Mouse (Mus musculus): ENCODE results near the gene Cdh4. TPM values are rescaled to one million over a fixed set of nuclear protein-coding genes. Genes with fewer than 3 reads are reported as not detected.

The Cdh4 gene
- polyA plus RNA-seq, 1 experiment from 2014 or later, result 1.1 TPM

- H3K4me1 ChIP-seq (replicated peaks), result peaks cover 12% of the 10 kb centered on the region
- no peak overlapping the region for H3K9ac ChIP-seq
- no peaks in the 10 kb centered on the region for H3K27me3 ChIP-seq (replicated peaks)
- no peak overlapping the region for H3K4me3 ChIP-seq
- H3K27ac ChIP-seq (ENCODE audit: poor library complexity, severe bottlenecking), result no peak overlapping the region
- no peaks in the 10 kb centered on the region for H3K9me3 ChIP-seq (replicated peaks)
- H3K36me3 ChIP-seq, result no peaks in the 10 kb centered on the region
- ATAC-seq (ENCODE audit: insufficient number of reproducible peaks, low FRiP score), result no peak
- 83% methylated on average over 18 of the region's 18 CpGs for WGBS
- no peak overlapping the region for H3K4me2 ChIP-seq
Observed at GRCm38 (mm10) chr2:179787256-179787655, 345.0 kb downstream of the Cdh4 start.

- Histone ChIP-seq H3K9me3 (replicated peaks) (no peaks in the 10 kb centered on the region), H3K27me3 (replicated peaks) (no peaks in the 10 kb centered on the region), H3K27ac (ENCODE audit: poor library complexity, severe bottlenecking) (no peak overlapping the region), H3K4me2 (no peak overlapping the region), H3K4me1 (replicated peaks) (peaks cover 17% of the 10 kb centered on the region), H3K36me3 (no peaks in the 10 kb centered on the region), H3K9ac (no peak overlapping the region), H3K4me3 (no peak overlapping the region)
- no peak for ATAC-seq (ENCODE audit: insufficient number of reproducible peaks, low FRiP score)
- WGBS, result 57% methylated on average over 5 of the region's 5 CpGs
Observed at GRCm38 (mm10) chr2:179787797-179788196, 345.6 kb downstream of the Cdh4 start.

GRCm38 (mm10) chr2:179790684-179791083, 348.5 kb downstream of the Cdh4 start:
- H3K27ac ChIP-seq (ENCODE audit: poor library complexity, severe bottlenecking), result no peak overlapping the region
- H3K4me1 ChIP-seq (replicated peaks), result peaks cover 23% of the 10 kb centered on the region
- H3K9ac ChIP-seq, result no peak overlapping the region
- 70% methylated on average over 3 of the region's 3 CpGs for WGBS
- no peaks in the 10 kb centered on the region for H3K36me3 ChIP-seq
- no peaks in the 10 kb centered on the region for H3K9me3 ChIP-seq (replicated peaks)
- H3K4me3 ChIP-seq, result no peak overlapping the region
- H3K4me2 ChIP-seq, result no peak overlapping the region
- ATAC-seq (ENCODE audit: insufficient number of reproducible peaks, low FRiP score), result no peak
- no peaks in the 10 kb centered on the region for H3K27me3 ChIP-seq (replicated peaks)

GRCm38 (mm10) chr2:179792426-179793133, 350.3 kb downstream of the Cdh4 start:
- ATAC-seq (ENCODE audit: insufficient number of reproducible peaks, low FRiP score), result no peak
- H3K4me2 ChIP-seq, result peak overlapping the region; percentile 21; the same call in 1 of the 2 replicates
- no peaks in the 10 kb centered on the region for H3K36me3 ChIP-seq
- H3K27me3 ChIP-seq (replicated peaks), result no peaks in the 10 kb centered on the region
- no peak overlapping the region for H3K9ac ChIP-seq
- peaks cover 23% of the 10 kb centered on the region for H3K4me1 ChIP-seq (replicated peaks)
- H3K9me3 ChIP-seq (replicated peaks), result no peaks in the 10 kb centered on the region
- WGBS, result 35% methylated on average over 13 of the region's 13 CpGs
- no peak overlapping the region for H3K4me3 ChIP-seq
- H3K27ac ChIP-seq (ENCODE audit: poor library complexity, severe bottlenecking), result peak overlapping the region; percentile 66

DNA sequence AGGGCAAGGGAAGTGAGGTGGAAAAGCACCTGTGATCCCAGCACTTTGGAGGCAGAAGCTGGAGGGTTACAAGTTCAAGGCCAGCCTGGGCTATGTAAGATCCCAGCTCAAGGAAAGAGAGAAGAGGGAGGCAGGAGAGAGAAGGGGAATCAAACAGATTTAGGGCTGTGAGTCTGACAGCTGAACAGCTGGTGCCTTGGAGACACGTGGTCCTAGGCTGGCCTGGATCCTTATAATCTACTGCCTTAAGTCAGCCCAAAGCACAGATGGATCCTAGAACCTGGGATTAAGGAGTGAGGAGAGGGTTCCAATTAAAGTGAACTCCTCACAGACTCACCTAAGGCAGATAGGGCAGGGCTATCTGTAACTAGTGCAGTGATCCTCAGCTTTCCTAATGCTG, 352.1 kb downstream of the Cdh4 start:
- Histone ChIP-seq H3K4me3 (no peak overlapping the region), H3K9me3 (replicated peaks) (no peaks in the 10 kb centered on the region), H3K4me1 (replicated peaks) (peaks cover 36% of the 10 kb centered on the region), H3K9ac (no peak overlapping the region), H3K27ac (ENCODE audit: poor library complexity, severe bottlenecking) (no peak overlapping the region), H3K27me3 (replicated peaks) (no peaks in the 10 kb centered on the region), H3K4me2 (no peak overlapping the region), H3K36me3 (no peaks in the 10 kb centered on the region)
- ATAC-seq (ENCODE audit: insufficient number of reproducible peaks, low FRiP score), result no peak
- 81% methylated on average over 1 of the region's 1 CpGs for WGBS

DNA sequence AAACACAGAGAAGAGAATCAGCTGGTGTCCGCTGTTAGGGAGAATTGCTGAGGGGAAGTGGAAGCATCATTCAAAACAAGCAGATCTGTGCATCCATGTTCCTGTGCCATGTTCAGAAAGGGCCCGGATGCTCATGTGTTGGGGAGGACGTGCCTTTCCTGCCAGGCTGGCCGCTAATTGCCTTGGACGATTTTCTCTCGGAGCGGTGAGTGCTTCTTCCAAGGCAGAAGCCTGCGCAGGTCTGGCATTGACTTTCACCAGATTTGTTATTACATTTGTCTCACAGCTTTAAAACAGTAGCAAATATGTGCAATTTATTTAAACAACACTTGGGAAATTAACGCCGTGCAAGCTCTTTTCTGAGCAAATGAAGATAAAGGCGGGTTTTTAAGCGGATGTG, 353.2 kb downstream of the Cdh4 start:
- Histone ChIP-seq H3K4me1 (replicated peaks) (peaks cover 37% of the 10 kb centered on the region), H3K9ac (no peak overlapping the region), H3K27ac (ENCODE audit: poor library complexity, severe bottlenecking) (no peak overlapping the region), H3K4me3 (no peak overlapping the region), H3K4me2 (no peak overlapping the region), H3K27me3 (replicated peaks) (no peaks in the 10 kb centered on the region), H3K9me3 (replicated peaks) (no peaks in the 10 kb centered on the region), H3K36me3 (no peaks in the 10 kb centered on the region)
- ATAC-seq (ENCODE audit: insufficient number of reproducible peaks, low FRiP score), result no peak
- 81% methylated on average over 12 of the region's 12 CpGs for WGBS

DNA sequence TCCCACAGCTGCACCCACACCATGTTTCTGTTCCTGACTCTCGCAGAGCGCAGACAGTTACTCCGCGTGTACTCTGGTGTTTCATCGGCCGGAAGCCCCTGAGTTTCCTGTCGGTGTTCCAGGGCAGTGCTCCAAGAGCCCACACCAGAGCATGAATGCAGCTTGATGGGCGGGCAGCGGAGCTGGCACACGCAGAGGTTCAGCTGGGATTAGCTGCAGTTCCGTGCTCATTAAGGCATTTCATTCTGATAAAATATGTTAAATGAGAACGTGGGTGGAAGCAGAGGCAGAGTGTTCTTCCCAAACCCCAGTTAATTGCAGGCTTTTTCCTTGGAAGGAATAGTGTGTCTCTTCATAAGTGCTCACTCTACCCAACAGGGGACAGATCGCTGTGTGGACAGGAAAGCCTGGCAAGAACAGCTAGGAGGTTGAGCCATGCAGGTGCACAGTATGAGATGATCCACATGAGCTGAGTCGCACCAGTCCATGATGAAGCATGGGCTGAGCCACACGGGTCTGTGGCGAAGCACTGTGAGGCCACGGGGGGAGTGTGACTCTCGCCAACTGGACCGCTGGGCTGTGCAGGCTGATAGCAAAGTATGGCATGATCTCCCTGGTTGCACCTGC, 357.8 kb downstream of the Cdh4 start:
- H3K9ac ChIP-seq, result no peak overlapping the region
- no peaks in the 10 kb centered on the region for H3K36me3 ChIP-seq
- H3K9me3 ChIP-seq (replicated peaks), result no peaks in the 10 kb centered on the region
- no peak for ATAC-seq (ENCODE audit: insufficient number of reproducible peaks, low FRiP score)
- WGBS, result 85% methylated on average over 19 of the region's 19 CpGs
- peaks cover 31% of the 10 kb centered on the region for H3K4me1 ChIP-seq (replicated peaks)
- no peak overlapping the region for H3K4me2 ChIP-seq
- no peak overlapping the region for H3K4me3 ChIP-seq
- no peaks in the 10 kb centered on the region for H3K27me3 ChIP-seq (replicated peaks)
- H3K27ac ChIP-seq (ENCODE audit: poor library complexity, severe bottlenecking), result no peak overlapping the region

DNA sequence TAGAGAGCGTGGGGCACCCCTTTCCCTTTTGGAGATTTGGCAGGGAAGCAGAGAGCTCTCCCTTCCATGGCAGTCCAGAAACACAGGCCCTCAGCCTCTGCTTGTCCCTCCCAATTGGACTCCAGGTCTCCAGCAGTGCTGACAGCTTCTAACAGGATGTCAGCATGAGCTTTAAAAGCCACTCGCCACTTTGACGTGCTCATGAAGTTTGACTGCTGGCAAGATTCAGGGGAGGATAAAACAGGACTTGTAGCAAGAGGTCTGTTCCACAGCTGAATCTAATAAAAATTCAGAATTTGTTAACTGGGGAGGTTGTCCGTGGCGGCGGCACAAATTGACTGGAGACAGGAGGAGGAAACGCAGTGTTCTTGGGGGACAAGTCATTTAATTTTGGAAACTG, 358.8 kb downstream of the Cdh4 start:
- Histone ChIP-seq H3K4me2 (0 out of 2 replicates have a peak overlapping the region, but pooled peaks have one; percentile 6), H3K9ac (no peak overlapping the region), H3K4me1 (replicated peaks) (peaks cover 32% of the 10 kb centered on the region), H3K9me3 (replicated peaks) (no peaks in the 10 kb centered on the region), H3K27ac (ENCODE audit: poor library complexity, severe bottlenecking) (peak overlapping the region; percentile 18; the same call in 1 of the 2 replicates), H3K27me3 (replicated peaks) (no peaks in the 10 kb centered on the region), H3K36me3 (no peaks in the 10 kb centered on the region), H3K4me3 (no peak overlapping the region)
- WGBS, result 41% methylated on average over 7 of the region's 7 CpGs
- no peak for ATAC-seq (ENCODE audit: insufficient number of reproducible peaks, low FRiP score)

DNA sequence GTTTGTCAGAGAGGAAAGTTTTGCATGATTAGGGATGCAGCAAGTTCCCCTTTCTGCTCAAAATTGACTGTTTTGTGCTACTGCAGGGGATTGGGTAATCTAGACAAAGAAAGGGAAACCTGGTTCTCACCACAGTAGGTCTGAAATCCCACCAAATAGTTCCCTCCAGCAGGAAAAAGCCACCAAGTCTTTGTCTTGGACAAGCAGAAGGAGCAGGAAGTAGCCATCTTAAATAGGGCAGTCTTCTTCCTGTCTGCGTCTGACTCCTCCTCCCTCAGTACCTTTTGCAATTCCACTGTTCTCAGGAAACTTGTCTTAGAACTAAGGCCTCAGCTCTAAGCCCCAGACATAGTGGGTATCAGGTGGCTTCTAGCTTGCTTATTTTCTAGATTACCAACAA, 360.2 kb downstream of the Cdh4 start:
- no peaks in the 10 kb centered on the region for H3K27me3 ChIP-seq (replicated peaks)
- no peaks in the 10 kb centered on the region for H3K36me3 ChIP-seq

DNA sequence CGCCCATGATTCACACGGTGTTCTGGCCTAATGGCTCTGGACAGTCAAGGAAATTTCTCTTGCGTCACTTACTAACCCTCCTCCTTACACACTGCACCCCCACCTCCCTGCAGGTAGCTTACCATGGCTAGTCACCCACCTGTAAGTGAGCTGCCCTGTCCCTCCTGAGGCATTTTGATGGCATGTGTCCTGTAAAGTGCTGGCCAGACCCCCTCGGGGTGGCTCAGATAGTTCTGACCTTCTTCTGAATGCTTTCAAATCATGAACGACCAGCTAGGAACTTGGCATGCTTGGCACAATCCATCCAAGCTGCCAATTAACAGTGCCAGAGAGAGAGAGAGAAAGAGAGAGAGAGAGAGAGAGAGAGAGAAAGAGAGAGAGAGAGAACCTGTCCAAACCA, 368.9 kb downstream of the Cdh4 start:
- Histone ChIP-seq H3K9me3 (replicated peaks) (peaks cover 8% of the 10 kb centered on the region; the same call in 1 of the 2 replicates), H3K4me1 (replicated peaks) (0 out of 2 replicates have a peak, but pooled peaks cover 5% of the 10 kb centered on the region), H3K4me3 (no peak overlapping the region), H3K27me3 (replicated peaks) (no peaks in the 10 kb centered on the region), H3K4me2 (no peak overlapping the region), H3K27ac (ENCODE audit: poor library complexity, severe bottlenecking) (no peak overlapping the region), H3K36me3 (no peaks in the 10 kb centered on the region), H3K9ac (no peak overlapping the region)
- no peak for ATAC-seq (ENCODE audit: insufficient number of reproducible peaks, low FRiP score)
- 81% methylated on average over 5 of the region's 5 CpGs for WGBS

More for the DNA sequence above, 360.2 kb downstream of the Cdh4 start:
- Histone ChIP-seq H3K4me2 (no peak overlapping the region), H3K9ac (no peak overlapping the region), H3K4me1 (replicated peaks) (peaks cover 32% of the 10 kb centered on the region), H3K27ac (ENCODE audit: poor library complexity, severe bottlenecking) (no peak overlapping the region), H3K4me3 (no peak overlapping the region), H3K9me3 (replicated peaks) (peaks cover 8% of the 10 kb centered on the region; the same call in 1 of the 2 replicates)
- 78% methylated on average over 1 of the region's 1 CpGs for WGBS
- ATAC-seq (ENCODE audit: insufficient number of reproducible peaks, low FRiP score), result no peak

DNA sequence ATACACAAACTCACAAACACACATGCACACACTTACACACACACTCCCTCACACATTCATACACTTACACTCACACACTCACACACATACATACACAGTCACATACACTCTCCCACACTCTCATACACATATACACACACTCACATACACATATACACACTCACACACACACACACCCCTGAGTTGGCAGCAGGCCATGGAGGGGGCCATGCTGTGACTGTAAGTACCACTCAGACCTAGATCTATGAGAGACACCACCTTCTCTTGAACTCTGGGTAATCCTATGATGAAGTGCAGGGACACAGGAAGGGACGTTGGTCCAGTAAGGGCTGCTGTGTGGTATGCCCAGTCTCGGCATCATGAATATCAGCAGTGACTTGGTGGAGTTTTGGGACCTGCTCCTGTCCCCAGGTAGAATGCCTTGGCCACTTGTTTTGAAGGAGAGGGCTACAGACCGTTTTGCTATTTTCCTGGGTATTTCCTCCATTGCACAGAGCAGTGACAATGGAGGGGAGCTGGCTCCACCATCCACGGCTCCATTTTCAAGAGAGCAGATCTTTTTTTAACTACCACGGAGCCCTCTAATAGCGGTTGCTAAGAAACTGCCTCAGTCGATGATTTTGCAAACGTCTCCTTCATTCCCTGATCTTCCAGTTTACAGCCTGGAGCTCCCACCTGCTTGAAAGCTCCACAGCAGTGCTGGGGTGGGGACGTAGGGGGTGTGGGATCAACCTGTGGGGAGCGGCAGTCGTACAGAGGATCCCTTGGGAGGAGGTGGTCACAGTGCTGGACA, 371.0 kb downstream of the Cdh4 start:
- 59% methylated on average over 11 of the region's 11 CpGs for WGBS
- Histone ChIP-seq H3K27ac (ENCODE audit: poor library complexity, severe bottlenecking) (no peak overlapping the region), H3K9me3 (replicated peaks) (no peaks in the 10 kb centered on the region), H3K27me3 (replicated peaks) (no peaks in the 10 kb centered on the region), H3K4me1 (replicated peaks) (0 out of 2 replicates have a peak, but pooled peaks cover 5% of the 10 kb centered on the region), H3K9ac (no peak overlapping the region), H3K4me2 (no peak overlapping the region), H3K36me3 (no peaks in the 10 kb centered on the region), H3K4me3 (no peak overlapping the region)
- ATAC-seq (ENCODE audit: insufficient number of reproducible peaks, low FRiP score), result no peak
